Mouse (Mus musculus) lung, postnatal 0 days (tissue): ENCODE results near the gene Kcnh1.

Experiments
- CTCF ChIP-seq: IDR thresholded peaks from 2 replicates; pipeline ENCODE4 v1.5.1; 2016; ENCODE audit warnings: antibody characterized with exemption, mild to moderate bottlenecking
- EP300 ChIP-seq: IDR thresholded peaks from 2 replicates; pipeline ENCODE4 v1.6.1; 2016; ENCODE audit warnings: antibody characterized with exemption, mild to moderate bottlenecking, control low read depth

- TF ChIP-seq CTCF (no peak), EP300 (no peak)
Observed at GRCm38 (mm10) chr1:192402911-192403704, 212.5 kb downstream of the Kcnh1 start.
